Mouse (Mus musculus) lung, adult 10 weeks (tissue): ENCODE results near the gene Cap2. TPM values are rescaled to one million over a fixed set of nuclear protein-coding genes. Genes with fewer than 3 reads are reported as not detected.

ENCODE experiments used
- polyA plus RNA-seq: library from polyadenylated mRNA; stranded (reverse); fragments of 350-450 nt; fragmentation: Illumina TruSeq; extraction: RNeasy Lipid Tissue Mini Kit (QIAGEN cat#74804); gene quantifications from one replicate; pipeline ENCODE4 v1.2.3, GENCODE M21; 2014; ENCODE audit warnings: low read depth, low replicate concordance; ENCODE audit not compliant: insufficient read depth

Cap2 gene
- polyA plus RNA-seq: 4.0 TPM

DNA sequence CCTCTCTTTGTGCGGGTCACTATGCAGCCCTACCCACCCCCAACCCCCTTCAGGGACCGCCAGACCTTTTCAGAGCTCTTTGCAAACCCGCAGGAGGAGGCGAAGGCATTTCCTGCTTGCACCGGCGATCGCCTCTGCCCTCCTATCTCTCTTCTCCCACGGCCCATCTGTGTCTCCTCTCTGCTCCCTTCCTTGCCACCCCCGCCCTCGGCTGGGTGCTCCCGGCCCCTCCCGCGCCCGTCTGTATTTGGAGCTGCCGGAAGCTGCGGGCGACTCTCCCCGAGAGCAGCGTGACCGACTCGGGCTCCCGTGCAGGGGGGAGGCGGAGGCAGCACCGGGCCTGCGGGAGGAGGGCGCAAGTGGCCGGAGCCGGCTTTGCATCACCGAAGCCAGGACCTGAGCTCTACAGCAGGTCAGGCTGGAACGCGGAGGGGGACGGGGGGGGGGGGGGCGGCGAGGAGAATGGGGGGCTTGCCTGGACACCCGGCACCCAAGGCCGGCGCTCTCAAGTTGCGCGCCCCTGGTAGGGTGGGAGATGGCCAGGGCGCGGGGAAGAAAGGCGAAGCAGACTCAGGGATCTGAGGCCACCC lies at the start of gene Cap2:
Gene Cap2, plus strand, starts transcription at position 49 of the 590 bp plus-strand sequence.

GRCm38 (mm10) chr13:46669048-46669619 lies 167.5 kb downstream of the Cap2 start, which contains the start of gene Fam8a1:
Fam8a1 (plus strand) TSS chr13:46669522.

Other genes with a start within 250 kb of the Cap2 start
- gene Stmnd1, start 228.1 kb upstream of the Cap2 start, polyA plus RNA-seq: 17.5 TPM
- gene Rbm24, start 83.4 kb upstream of the Cap2 start, polyA plus RNA-seq: 2.5 TPM
- 26.7 TPM for gene Fam8a1, start 167.7 kb downstream of the Cap2 start, polyA plus RNA-seq
- gene Nup153, start 226.1 kb downstream of the Cap2 start, polyA plus RNA-seq: 14.5 TPM